Mouse (Mus musculus) liver, embryonic 11.5 days (tissue): ENCODE results near the gene Slc39a11. TPM values are rescaled to one million over a fixed set of nuclear protein-coding genes. Genes with fewer than 3 reads are reported as not detected.

Experiments used
- ATAC-seq: fragments of 200-750 bp; cut with Nextera tagmentation; replicated peaks from 2 replicates; pipeline ENCODE4 v1.8.0; 2017; ENCODE audit warnings: moderate number of reproducible peaks, mild to moderate bottlenecking, moderate TSS enrichment, moderate library complexity; ENCODE audit not compliant: low FRiP score
- DNase-seq: peaks from one replicate; pipeline ENCODE4 v3.0.0-alpha.2; 2017; ENCODE audit warnings: low spot score
- H3K27ac ChIP-seq: fragments of 300-500 bp; sonication (generic); 2 replicates; pipeline ENCODE4 v1.5.1; 2014; ENCODE audit warnings: mild to moderate bottlenecking, low read depth, low read length, control low read depth
- H3K27me3 ChIP-seq: fragments of 300-500 bp; sonication (generic); replicated peaks from 2 replicates; pipeline ENCODE4 v1.6.1; 2014; ENCODE audit warnings: low read length, mixed read lengths; ENCODE audit not compliant: control insufficient read depth, insufficient read depth
- H3K36me3 ChIP-seq: fragments of 300-500 bp; sonication (generic); 2 replicates; pipeline ENCODE4 v1.6.1; 2014; ENCODE audit warnings: mild to moderate bottlenecking, low read length, moderate library complexity, mixed read lengths; ENCODE audit not compliant: control insufficient read depth, insufficient read depth
- H3K4me1 ChIP-seq: fragments of 300-500 bp; sonication (generic); replicated peaks from 2 replicates; pipeline ENCODE4 v1.6.1; 2014; ENCODE audit warnings: low read length, mixed read lengths; ENCODE audit not compliant: control insufficient read depth, insufficient read depth
- H3K4me2 ChIP-seq: fragments of 300-500 bp; sonication (generic); 2 replicates; pipeline ENCODE4 v1.6.1; 2014; ENCODE audit warnings: mild to moderate bottlenecking, control low read depth, moderate library complexity
- H3K4me3 ChIP-seq: fragments of 300-500 bp; sonication (generic); 2 replicates; pipeline ENCODE4 v1.5.1; 2014; ENCODE audit warnings: low read depth, low read length, control low read depth
- H3K9ac ChIP-seq: fragments of 300-500 bp; sonication (generic); 2 replicates; pipeline ENCODE4 v1.6.1; 2014; ENCODE audit warnings: low read depth, low read length, control low read depth
- H3K9me3 ChIP-seq: fragments of 300-500 bp; sonication (generic); 2 replicates; pipeline ENCODE4 v1.6.1; 2016; ENCODE audit warnings: low read length, inconsistent platforms, mixed read lengths; ENCODE audit not compliant: control insufficient read depth
- WGBS: fragments of 180-500 bp; shearing (Covaris S2); extraction: QIAGEN DNeasy Blood & Tissue Kit; methylation state at CpG from one replicate; pipeline ENCODE4 v1.1.7; 2014; 5-methylcytosine and 5-hydroxymethylcytosine counted together
- polyA plus RNA-seq: library from polyadenylated mRNA; unstranded; fragments of >200 nt; fragmentation: Nextera tagmentation; extraction: Ambion mirVana; gene quantifications from 2 replicates; pipeline ENCODE4 v1.2.1, GENCODE M21; 2014

Slc39a11 gene
- polyA plus RNA-seq, 1 experiment from 2014 or later, result 20.9 TPM

DNA sequence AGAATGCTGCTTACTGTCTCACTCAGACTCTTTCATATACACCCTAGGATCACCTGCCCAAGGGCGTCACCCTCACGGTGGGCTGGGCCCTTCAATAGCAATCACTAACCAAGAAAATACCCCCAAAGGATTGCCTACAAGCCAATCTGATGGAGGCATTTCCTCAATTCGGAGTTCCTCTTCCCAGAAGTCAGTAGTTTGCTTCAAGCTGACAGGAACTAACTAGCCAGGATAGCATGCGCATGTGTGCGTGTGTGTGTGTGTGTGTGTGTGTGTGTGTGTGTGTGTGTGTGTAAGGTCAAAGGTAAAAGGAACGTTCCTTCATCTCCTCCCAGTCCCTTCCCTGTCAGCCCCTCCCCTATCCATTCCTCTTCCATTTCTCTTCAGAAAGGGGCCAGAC, 199.9 kb downstream of the Slc39a11 start:
- Histone ChIP-seq H3K4me3 (no peak overlapping the region), H3K27me3 (no peaks in the 10 kb centered on the region), H3K36me3 (no peaks in the 10 kb centered on the region), H3K27ac (no peak overlapping the region), H3K9me3 (no peaks in the 10 kb centered on the region), H3K4me1 (no peaks in the 10 kb centered on the region), H3K4me2 (no peak overlapping the region), H3K9ac (no peak overlapping the region)
- ATAC-seq, result no peak
- DNase-seq, result no peak
- WGBS, result 67% methylated on average over 6 of the region's 6 CpGs

DNA sequence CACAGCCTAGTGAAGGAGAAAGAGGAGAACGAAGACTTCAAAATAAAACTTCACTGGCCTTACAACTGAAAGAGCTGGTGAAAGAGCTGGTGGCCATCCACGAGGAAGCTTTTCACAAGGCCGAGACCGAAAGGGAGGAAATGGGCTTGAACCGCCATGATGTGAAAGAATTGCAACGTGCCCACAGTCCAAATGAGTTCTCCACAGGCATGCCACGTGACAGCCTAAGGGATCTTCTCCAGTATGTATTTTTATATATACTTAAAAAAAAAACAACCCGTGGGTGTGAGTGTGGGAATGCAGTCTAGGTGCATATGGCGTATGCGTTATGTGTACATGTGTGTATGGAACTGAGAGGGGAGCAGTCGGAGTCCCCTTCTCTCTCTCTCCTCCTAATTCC, 207.8 kb downstream of the Slc39a11 start:
- Histone ChIP-seq H3K9ac (no peak overlapping the region), H3K9me3 (no peaks in the 10 kb centered on the region), H3K36me3 (no peaks in the 10 kb centered on the region), H3K27me3 (no peaks in the 10 kb centered on the region), H3K4me3 (no peak overlapping the region), H3K27ac (no peak overlapping the region), H3K4me2 (no peak overlapping the region), H3K4me1 (peaks cover 4% of the 10 kb centered on the region; the same call in 1 of the 2 replicates)
- 92% methylated on average over 11 of the region's 11 CpGs for WGBS
- ATAC-seq (no peak), DNase-seq (no peak)

DNA sequence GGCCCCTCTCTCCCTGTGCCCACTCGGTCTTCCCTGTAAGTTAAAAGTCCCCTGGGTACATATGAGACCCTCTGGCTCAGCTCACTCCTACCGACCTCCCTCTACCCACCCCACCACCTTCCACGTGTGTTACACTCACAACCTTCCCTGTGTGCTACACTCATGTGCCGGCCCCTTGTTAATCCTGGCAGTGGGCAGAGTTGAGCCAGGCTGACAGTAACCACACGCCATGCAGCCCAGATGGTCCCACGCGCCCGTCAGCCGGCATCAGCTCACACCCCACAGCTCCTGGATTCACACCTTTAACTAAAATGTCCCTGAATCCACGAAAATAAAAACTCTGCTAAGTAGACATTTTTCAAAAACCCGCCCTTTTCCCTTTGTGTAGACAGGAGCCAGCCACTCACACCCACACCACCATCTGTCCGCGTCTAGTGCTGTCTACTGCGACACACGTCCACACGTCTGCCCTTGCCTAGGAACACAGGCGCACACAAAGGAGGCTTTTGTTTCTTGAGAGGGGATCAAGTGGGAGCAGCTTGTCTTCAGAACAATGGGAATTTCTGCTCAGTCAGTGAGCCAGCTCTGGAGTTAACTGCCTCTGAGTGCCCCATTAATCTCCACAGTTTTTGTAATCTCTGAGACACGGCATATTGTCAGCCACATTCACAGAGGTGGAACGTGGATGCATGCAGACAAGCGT, 210.4 kb downstream of the Slc39a11 start:
- ATAC-seq (no peak), DNase-seq (no peak)
- Histone ChIP-seq H3K4me1 (peaks cover 4% of the 10 kb centered on the region; the same call in 1 of the 2 replicates), H3K4me3 (no peak overlapping the region), H3K36me3 (no peaks in the 10 kb centered on the region), H3K27ac (no peak overlapping the region), H3K9me3 (no peaks in the 10 kb centered on the region), H3K4me2 (no peak overlapping the region), H3K9ac (no peak overlapping the region), H3K27me3 (no peaks in the 10 kb centered on the region)
- WGBS, result 75% methylated on average over 20 of the region's 20 CpGs

DNA sequence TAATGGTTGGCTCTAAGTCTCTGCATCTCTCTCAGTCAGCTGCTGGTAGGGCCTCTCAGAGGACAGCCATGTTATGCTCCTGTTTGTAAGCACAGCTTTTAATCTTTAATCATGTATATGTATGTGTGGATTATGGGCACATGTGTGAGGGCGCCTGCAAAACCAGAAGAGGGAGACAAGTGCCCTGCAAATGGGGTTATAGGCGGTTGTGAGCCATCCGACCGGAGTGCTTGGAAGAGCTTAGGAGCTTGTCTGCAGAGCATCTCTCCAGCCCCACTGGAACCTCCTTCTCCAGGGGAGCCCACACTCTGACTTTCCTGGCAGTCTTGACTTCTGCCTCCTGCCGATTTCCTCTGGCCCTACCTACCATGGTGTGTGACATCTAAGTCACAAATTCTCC, 211.0 kb downstream of the Slc39a11 start:
- ATAC-seq, result no peak
- no peak overlapping the region for H3K27ac ChIP-seq
- no peak overlapping the region for H3K4me2 ChIP-seq
- H3K27me3 ChIP-seq, result no peaks in the 10 kb centered on the region
- H3K9me3 ChIP-seq, result no peaks in the 10 kb centered on the region
- 87% methylated on average over 5 of the region's 5 CpGs for WGBS
- no peaks in the 10 kb centered on the region for H3K36me3 ChIP-seq
- H3K4me3 ChIP-seq, result no peak overlapping the region
- peaks cover 4% of the 10 kb centered on the region; the same call in 1 of the 2 replicates for H3K4me1 ChIP-seq
- DNase-seq, result no peak
- H3K9ac ChIP-seq, result no peak overlapping the region

DNA sequence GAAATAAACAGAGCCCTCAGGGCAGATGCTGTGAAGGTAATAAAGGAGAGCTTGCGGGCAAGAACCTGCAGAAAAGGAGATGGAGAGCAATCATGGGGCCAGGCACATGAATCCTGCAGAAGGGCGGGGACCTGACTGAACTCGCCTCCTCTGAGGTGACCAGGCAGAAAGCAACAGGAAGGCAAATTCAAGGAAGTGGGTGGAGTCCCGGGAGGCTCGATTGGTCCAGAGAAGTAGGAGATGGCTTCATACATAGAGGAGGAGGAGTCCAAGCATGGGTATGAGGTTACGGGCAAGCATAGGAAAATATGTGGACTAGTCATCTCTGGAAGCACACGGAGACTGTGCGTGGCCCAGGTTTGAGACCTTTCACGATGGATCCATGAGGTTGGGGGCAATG, 212.5 kb downstream of the Slc39a11 start:
- DNase-seq, result no peak
- no peak overlapping the region for H3K4me2 ChIP-seq
- no peak overlapping the region for H3K9ac ChIP-seq
- WGBS, result 79% methylated on average over 9 of the region's 9 CpGs
- H3K27ac ChIP-seq, result no peak overlapping the region
- peaks cover 4% of the 10 kb centered on the region; the same call in 1 of the 2 replicates for H3K4me1 ChIP-seq
- no peaks in the 10 kb centered on the region for H3K27me3 ChIP-seq
- no peak for ATAC-seq
- H3K4me3 ChIP-seq, result no peak overlapping the region
- no peaks in the 10 kb centered on the region for H3K36me3 ChIP-seq
- H3K9me3 ChIP-seq, result no peaks in the 10 kb centered on the region

DNA sequence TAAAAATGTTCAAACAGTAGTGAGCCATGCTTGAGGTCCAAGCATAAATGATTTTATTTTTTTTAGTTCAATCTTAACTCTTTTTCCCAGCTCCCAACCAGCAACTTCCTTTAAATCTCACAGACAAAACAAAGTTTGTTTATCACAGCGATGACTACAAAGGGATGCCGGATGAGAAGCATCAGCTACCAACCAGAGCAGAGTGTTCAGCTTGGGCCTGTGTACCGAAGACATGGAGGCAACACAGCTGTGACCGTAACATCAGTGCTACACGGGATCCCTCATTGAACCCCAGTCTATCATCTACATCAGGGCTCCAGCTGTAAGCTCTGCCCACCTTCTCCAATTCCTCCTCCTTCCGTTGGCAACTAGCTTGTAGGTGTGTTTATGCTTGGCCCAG, 213.6 kb downstream of the Slc39a11 start:
- 86% methylated on average over 6 of the region's 6 CpGs for WGBS
- DNase-seq, result no peak
- no peaks in the 10 kb centered on the region for H3K9me3 ChIP-seq
- H3K4me2 ChIP-seq, result no peak overlapping the region
- no peaks in the 10 kb centered on the region for H3K27me3 ChIP-seq
- H3K4me1 ChIP-seq, result peaks cover 4% of the 10 kb centered on the region; the same call in 1 of the 2 replicates
- ATAC-seq, result no peak
- H3K36me3 ChIP-seq, result no peaks in the 10 kb centered on the region
- no peak overlapping the region for H3K4me3 ChIP-seq
- H3K27ac ChIP-seq, result no peak overlapping the region
- no peak overlapping the region for H3K9ac ChIP-seq

DNA sequence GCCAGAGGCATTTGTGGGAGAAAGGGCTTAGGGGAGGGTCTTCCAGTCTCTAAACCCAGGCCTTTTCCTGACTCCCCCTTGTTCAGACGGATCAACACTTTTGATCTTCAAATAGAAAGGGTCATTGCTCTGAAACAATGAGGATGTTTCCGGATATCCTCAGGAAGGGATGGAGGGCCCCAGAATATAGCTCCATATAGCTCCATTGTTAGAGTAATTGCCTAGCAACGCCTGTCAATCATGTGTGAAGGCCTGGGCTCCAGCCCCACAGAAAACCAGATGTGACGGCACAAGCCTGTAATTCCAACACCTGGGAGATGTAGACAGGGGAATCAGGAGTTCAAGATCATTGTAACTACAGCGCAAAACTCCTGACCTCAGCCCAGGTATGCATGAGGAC, 214.2 kb downstream of the Slc39a11 start:
- DNase-seq (no peak), ATAC-seq (no peak)
- Histone ChIP-seq H3K27me3 (no peaks in the 10 kb centered on the region), H3K36me3 (no peaks in the 10 kb centered on the region), H3K9me3 (no peaks in the 10 kb centered on the region), H3K27ac (no peak overlapping the region), H3K4me1 (peaks cover 4% of the 10 kb centered on the region; the same call in 1 of the 2 replicates), H3K4me3 (no peak overlapping the region), H3K4me2 (no peak overlapping the region), H3K9ac (no peak overlapping the region)
- 66% methylated on average over 5 of the region's 5 CpGs for WGBS

DNA sequence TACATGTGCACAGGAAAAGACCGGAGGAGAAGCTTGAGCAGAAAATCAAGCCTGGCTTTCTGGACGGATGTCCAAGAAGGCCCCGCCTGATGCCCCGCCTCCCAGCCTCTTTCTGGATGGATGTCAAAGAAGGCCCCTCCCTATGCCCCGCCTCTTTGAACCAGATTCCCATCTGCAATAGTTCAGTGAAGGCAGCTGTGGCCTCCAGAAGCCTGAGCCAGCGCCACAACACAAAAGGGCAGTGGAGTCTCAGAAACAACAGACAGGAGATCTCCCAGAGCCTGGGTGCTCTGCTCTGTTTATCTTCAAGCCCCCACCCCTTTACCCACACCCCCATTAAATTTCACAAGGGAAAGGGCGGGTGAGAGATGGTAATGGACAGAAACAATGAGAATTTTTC, 218.7 kb downstream of the Slc39a11 start:
- Histone ChIP-seq H3K4me2 (no peak overlapping the region), H3K9me3 (no peaks in the 10 kb centered on the region), H3K27me3 (no peaks in the 10 kb centered on the region), H3K4me3 (no peak overlapping the region), H3K36me3 (no peaks in the 10 kb centered on the region), H3K4me1 (no peaks in the 10 kb centered on the region), H3K9ac (no peak overlapping the region), H3K27ac (no peak overlapping the region)
- DNase-seq, result no peak
- 70% methylated on average over 7 of the region's 7 CpGs for WGBS
- ATAC-seq, result no peak

DNA sequence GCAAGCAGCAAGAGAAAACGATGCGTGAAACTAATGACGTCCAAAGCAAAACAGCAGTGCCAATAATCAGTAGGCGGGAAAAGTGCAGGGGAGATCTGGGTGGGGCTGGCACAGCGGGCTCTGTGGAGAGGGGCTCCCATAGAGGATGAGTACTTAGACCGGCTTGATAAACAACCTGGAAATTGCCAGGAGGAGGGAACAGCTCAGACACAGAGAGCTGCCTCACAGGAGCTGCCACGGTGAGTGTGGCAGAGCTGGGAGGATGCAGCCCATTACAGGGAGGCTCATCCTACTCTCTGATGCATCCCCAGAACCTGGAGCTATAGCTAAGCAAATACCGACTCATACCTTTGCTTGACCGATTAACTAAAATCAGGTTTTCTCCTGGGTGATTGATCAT, 224.0 kb downstream of the Slc39a11 start:
- Histone ChIP-seq H3K9me3 (no peaks in the 10 kb centered on the region), H3K27me3 (no peaks in the 10 kb centered on the region), H3K27ac (no peak overlapping the region), H3K4me3 (no peak overlapping the region), H3K9ac (no peak overlapping the region), H3K36me3 (no peaks in the 10 kb centered on the region; the same call in 1 of the 2 replicates), H3K4me1 (no peaks in the 10 kb centered on the region), H3K4me2 (no peak overlapping the region)
- ATAC-seq (no peak), DNase-seq (no peak)
- 78% methylated on average over 9 of the region's 9 CpGs for WGBS
